Mouse (Mus musculus) forebrain, embryonic 11.5 days (tissue): Measurements from ENCODE around the gene Rchy1. TPM values are rescaled to one million over a fixed set of nuclear protein-coding genes. Genes with fewer than 3 reads are reported as not detected.

Experiments
- ATAC-seq: fragments of 200-750 bp; cut with Nextera tagmentation; replicated peaks from 2 replicates; pipeline ENCODE4 v1.8.0; 2017; ENCODE audit warnings: moderate TSS enrichment; ENCODE audit not compliant: low FRiP score
- DNase-seq: peaks from one replicate; pipeline ENCODE4 v3.0.0-alpha.2; 2017; ENCODE audit warnings: low spot score
- H3K27ac ChIP-seq: fragments of 300-500 bp; sonication (generic); 2 replicates; pipeline ENCODE4 v1.5.1; 2014; ENCODE audit warnings: low read depth, low read length
- H3K27me3 ChIP-seq: fragments of 300-500 bp; sonication (generic); 2 replicates; pipeline ENCODE4 v1.6.1; 2014; ENCODE audit warnings: mild to moderate bottlenecking, low read length, mixed read lengths; ENCODE audit not compliant: control insufficient read depth, insufficient read depth
- H3K36me3 ChIP-seq: fragments of 300-500 bp; sonication (generic); 2 replicates; pipeline ENCODE4 v1.6.1; 2014; ENCODE audit warnings: mild to moderate bottlenecking, low read length, moderate library complexity, mixed read lengths; ENCODE audit not compliant: control insufficient read depth, insufficient read depth
- H3K4me1 ChIP-seq: fragments of 300-500 bp; sonication (generic); replicated peaks from 2 replicates; pipeline ENCODE4 v1.6.1; 2014; ENCODE audit warnings: low read length, mixed read lengths; ENCODE audit not compliant: control insufficient read depth, insufficient read depth
- H3K4me2 ChIP-seq: fragments of 300-500 bp; sonication (generic); 2 replicates; pipeline ENCODE4 v1.6.1; 2014; ENCODE audit warnings: low read depth, mild to moderate bottlenecking, low read length, moderate library complexity, mixed read lengths; ENCODE audit not compliant: severe bottlenecking
- H3K4me3 ChIP-seq: fragments of 300-500 bp; sonication (generic); 2 replicates; pipeline ENCODE4 v1.5.1; 2014; ENCODE audit warnings: low read depth, low read length
- H3K9ac ChIP-seq: fragments of 300-500 bp; sonication (generic); 2 replicates; pipeline ENCODE4 v1.6.1; 2014; ENCODE audit warnings: low read length
- H3K9me3 ChIP-seq: fragments of 300-500 bp; sonication (generic); 2 replicates; pipeline ENCODE4 v1.6.1; 2016; ENCODE audit warnings: low read length, mixed read lengths; ENCODE audit not compliant: control insufficient read depth
- WGBS: fragments of 180-500 bp; shearing (Covaris S2); extraction: QIAGEN DNeasy Blood & Tissue Kit; methylation state at CpG from one replicate; pipeline ENCODE4 v1.1.7; 2014; 5-methylcytosine and 5-hydroxymethylcytosine counted together
- polyA plus RNA-seq: library from polyadenylated mRNA; unstranded; fragments of >200 nt; fragmentation: Nextera tagmentation; extraction: Ambion mirVana; gene quantifications from 2 replicates; pipeline ENCODE4 v1.2.1, GENCODE M21; 2014

Rchy1 gene
- polyA plus RNA-seq, 1 experiment from 2014 or later, result 45.8 TPM

DNA sequence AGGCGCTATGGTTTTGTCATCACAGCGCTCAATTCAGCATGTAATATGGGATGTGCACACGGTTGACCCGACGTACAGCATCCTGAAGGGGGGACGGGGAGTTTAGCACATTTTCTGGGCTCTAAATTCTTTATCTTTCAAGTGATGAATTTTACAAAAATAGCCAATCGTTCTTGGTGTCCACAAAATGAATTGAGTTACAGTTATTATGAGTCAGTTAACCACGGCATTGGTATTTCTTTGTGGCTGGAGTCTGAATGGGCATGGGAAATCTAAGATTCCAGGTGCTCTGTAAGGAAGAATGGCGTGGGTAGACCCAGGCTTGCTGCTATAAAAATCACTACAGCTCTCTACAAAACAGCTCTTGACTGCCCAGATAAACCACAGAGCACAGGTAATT lies 26.4 kb upstream of the Rchy1 start:
- no peaks in the 10 kb centered on the region for H3K4me1 ChIP-seq
- H3K4me2 ChIP-seq, result no peak overlapping the region
- no peak overlapping the region for H3K4me3 ChIP-seq
- no peak overlapping the region for H3K9ac ChIP-seq
- no peaks in the 10 kb centered on the region for H3K27me3 ChIP-seq
- H3K9me3 ChIP-seq, result no peaks in the 10 kb centered on the region
- DNase-seq (no peak), ATAC-seq (no peak)
- WGBS, result 83% methylated on average over 9 of the region's 9 CpGs
- no peak overlapping the region for H3K27ac ChIP-seq
- no peaks in the 10 kb centered on the region for H3K36me3 ChIP-seq

DNA sequence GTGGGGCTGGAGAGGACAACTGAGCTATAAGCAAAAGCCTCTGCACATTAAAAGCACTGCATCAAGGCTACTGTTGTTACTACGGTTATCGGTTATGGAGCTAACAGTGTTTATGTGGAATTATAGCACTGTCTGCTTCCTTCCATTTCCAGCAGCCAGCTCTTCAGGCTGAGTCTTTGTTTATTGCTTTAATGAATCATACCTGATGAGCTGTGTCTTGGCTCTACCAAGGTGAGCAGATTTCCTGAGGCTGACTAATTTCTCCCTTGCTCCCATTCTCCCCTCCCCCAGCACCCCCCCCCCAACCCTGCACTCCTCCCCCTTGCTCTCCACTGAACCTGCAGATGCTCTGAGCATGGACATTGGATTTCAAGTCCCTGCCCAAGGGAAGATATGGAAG lies 24.9 kb upstream of the Rchy1 start:
- Histone ChIP-seq H3K4me2 (no peak overlapping the region), H3K9me3 (no peaks in the 10 kb centered on the region), H3K4me3 (no peak overlapping the region), H3K36me3 (no peaks in the 10 kb centered on the region), H3K27ac (no peak overlapping the region), H3K9ac (no peak overlapping the region), H3K27me3 (no peaks in the 10 kb centered on the region), H3K4me1 (no peaks in the 10 kb centered on the region)
- ATAC-seq (no peak), DNase-seq (no peak)
- WGBS, result 96% methylated on average over 2 of the region's 2 CpGs

DNA sequence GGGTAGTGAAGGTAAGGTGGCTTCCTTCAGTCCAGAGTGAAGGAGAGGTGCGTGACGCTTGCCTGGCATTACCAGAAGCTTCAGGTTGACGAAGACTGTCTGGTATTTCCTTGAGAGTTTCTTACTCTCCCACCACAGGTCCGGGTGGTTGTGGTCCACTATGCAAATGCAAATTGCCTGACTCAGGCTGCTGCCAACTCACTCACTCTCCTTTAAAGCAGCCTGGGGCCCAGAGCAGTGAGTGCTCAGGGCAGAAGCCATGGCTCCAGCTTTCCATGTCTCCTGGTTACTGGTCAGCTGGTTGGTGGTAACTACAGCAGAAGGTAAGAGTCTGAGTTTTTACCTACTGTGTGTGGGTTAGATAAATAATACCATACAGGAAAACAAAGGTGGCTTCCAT lies 24.4 kb upstream of the Rchy1 start, which contains the start of gene Odaph:
Gene Odaph (plus strand): TSS at position 240 of the 400 bp plus-strand sequence.
- DNase-seq (no peak), ATAC-seq (no peak)
- Histone ChIP-seq H3K27ac (no peak within 1 kb of the TSS), H3K36me3 (no peaks in the 10 kb centered on the region), H3K9me3 (no peaks in the 10 kb centered on the region), H3K4me2 (no peak within 1 kb of the TSS), H3K4me1 (no peaks in the 10 kb centered on the region), H3K27me3 (no peaks in the 10 kb centered on the region), H3K4me3 (no peak within 1 kb of the TSS), H3K9ac (no peak within 1 kb of the TSS)
- WGBS, result 63% methylated on average over 4 of the region's 4 CpGs

DNA sequence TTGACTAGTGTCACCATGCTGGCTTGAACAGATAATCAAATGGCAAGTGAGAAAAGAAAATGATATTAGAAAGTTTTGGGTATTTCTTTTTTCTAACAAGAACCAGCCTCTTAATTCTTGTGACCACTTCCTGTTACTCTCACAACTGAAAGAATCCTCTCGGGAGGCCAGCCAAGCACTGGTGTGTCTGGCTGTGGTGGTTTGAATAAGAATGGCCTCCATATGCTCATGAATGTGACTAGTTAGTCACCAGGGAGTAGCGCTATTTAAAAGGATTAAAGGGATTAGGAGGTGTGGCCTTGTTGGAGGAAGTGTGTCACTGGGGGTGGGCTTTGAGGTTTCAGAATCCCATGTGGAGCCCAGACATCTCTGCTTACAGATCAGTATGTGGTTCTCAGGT lies 22.9 kb upstream of the Rchy1 start:
- no peaks in the 10 kb centered on the region for H3K4me1 ChIP-seq
- WGBS, result 31% methylated on average over 2 of the region's 2 CpGs

DNA sequence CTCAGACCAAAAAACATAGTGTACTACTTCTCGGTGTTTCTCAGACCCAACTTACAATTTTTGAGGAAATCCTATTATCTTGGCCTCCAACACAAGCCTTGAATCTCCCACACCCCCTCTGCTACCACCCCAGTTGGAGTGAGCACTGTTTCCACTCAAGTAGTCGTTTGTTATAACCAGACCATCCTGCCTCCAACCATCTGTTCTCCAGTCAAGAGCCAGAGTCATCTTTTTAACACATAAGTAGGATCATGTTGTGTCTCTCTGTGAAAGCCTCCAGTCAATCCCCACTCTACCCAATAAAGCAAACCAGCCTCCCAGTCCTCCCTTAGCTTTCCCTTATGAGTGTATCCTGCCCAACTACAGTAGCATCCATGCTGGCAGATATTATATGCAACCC lies 20.6 kb upstream of the Rchy1 start:
- 76% methylated on average over 2 of the region's 2 CpGs for WGBS

More for the DNA sequence above, 22.9 kb upstream of the Rchy1 start:
- H3K9me3 ChIP-seq, result no peaks in the 10 kb centered on the region
- H3K27me3 ChIP-seq, result no peaks in the 10 kb centered on the region
- no peak overlapping the region for H3K4me3 ChIP-seq
- no peak overlapping the region for H3K4me2 ChIP-seq
- H3K27ac ChIP-seq, result no peak overlapping the region
- DNase-seq, result no peak
- no peak overlapping the region for H3K9ac ChIP-seq
- no peak for ATAC-seq
- no peaks in the 10 kb centered on the region for H3K36me3 ChIP-seq

DNA sequence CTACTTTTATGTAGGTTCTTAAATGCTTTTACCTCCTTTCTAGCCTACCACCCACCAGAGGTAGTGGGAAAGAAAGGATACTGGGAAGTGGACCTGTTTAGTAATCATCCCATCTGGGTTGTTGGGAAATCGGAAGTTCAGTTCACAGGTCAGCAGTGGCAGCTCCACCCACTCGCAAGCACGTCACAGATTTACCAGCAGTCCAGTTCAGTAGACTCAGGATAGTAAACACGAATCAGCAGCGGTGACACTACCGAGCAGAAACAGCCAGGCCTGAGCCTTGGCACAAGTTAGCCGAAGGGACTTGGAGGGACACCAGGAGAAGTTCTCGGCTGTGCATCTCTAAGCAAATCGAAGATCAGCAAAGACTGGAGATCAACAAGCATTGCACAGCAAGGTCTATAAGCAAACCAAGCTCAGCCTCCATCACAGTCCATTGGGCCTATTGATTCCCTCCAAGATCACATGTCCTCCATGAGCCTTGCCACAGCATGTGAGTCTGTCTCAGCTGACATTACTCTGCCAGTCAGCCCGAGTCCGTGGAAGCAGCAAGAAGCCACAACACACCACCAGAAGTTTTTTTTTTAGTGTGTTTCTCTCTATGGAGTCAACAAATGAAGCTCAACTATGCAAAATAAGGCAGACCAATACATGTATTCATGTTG lies 18.4 kb upstream of the Rchy1 start:
- H3K27me3 ChIP-seq, result no peaks in the 10 kb centered on the region
- H3K4me1 ChIP-seq, result no peaks in the 10 kb centered on the region
- H3K4me3 ChIP-seq, result no peak overlapping the region
- H3K9me3 ChIP-seq, result no peaks in the 10 kb centered on the region
- 94% methylated on average over 11 of the region's 11 CpGs for WGBS
- ATAC-seq (no peak), DNase-seq (no peak)
- no peak overlapping the region for H3K27ac ChIP-seq
- H3K36me3 ChIP-seq, result no peaks in the 10 kb centered on the region
- no peak overlapping the region for H3K4me2 ChIP-seq
- no peak overlapping the region for H3K9ac ChIP-seq

More for the DNA sequence above, 20.6 kb upstream of the Rchy1 start:
- Histone ChIP-seq H3K36me3 (no peaks in the 10 kb centered on the region), H3K4me1 (no peaks in the 10 kb centered on the region), H3K4me2 (no peak overlapping the region), H3K27me3 (no peaks in the 10 kb centered on the region), H3K9ac (no peak overlapping the region), H3K27ac (no peak overlapping the region), H3K4me3 (no peak overlapping the region), H3K9me3 (no peaks in the 10 kb centered on the region)
- ATAC-seq (no peak), DNase-seq (no peak)

DNA sequence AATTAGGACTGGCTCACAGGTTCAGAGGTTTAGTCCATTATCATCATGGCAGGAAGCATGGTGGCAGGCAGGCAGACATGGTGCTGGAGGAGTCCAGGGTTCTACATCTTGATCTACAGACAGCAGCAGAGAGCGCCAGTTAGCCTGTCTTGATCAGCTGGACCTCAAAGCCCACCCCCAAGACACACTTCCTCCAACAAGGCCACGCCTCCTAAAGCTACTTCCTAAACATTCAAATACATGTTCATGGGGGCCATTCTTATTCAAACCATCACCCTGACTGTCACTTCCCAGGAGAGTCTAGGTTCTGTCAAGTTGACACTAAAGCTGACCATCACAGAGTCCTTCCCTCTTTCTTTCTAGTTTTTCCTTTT lies 14.5 kb upstream of the Rchy1 start:
- WGBS, result 76% methylated on average over 2 of the region's 2 CpGs
- no peaks in the 10 kb centered on the region for H3K27me3 ChIP-seq
- no peak overlapping the region for H3K27ac ChIP-seq
- no peak overlapping the region for H3K4me3 ChIP-seq
- H3K9ac ChIP-seq, result no peak overlapping the region
- no peaks in the 10 kb centered on the region for H3K36me3 ChIP-seq
- no peak overlapping the region for H3K4me2 ChIP-seq
- DNase-seq, result no peak
- no peaks in the 10 kb centered on the region for H3K9me3 ChIP-seq
- ATAC-seq, result no peak
- H3K4me1 ChIP-seq, result no peaks in the 10 kb centered on the region

DNA sequence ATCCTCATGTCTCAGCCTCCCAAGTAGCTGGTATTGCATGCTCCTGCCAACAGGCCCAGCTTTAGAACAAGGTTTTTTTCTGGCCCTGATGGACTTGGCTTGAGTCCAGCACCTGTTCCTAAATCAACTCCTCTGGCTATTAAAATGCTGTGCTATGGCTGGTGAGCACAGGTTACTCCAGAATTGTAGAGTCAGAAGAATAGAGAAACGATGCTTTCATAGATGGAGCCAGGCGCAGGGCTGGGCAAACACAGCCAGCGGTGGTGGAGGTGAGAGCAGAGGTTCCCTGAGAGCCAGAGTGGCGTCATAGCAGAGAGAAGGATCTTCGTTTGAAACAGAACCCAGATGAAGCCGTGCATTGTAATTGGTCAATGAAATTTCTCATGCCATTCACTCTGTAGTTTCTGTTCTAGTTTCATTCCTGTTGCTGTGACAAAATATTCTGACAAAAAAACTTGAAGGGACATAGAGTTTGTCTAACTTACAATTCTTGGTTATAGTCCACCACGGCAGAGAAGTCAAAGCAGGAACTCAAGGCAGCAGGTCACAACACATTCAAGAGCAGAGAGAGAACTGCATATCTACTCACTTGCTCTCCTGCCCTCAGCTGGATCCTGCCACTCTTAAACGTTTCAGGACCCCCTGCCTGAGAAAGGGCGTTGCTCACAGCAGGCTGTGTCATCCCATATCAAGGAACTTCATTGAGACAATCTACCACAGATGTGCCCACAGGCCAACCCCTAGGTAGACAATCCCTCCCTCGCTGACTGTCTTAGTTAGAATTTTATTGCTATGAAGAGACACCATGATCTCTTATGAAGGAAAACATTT lies 13.9 kb upstream of the Rchy1 start:
- no peak overlapping the region for H3K9ac ChIP-seq
- no peaks in the 10 kb centered on the region for H3K36me3 ChIP-seq
- 75% methylated on average over 10 of the region's 10 CpGs for WGBS
- H3K4me2 ChIP-seq, result no peak overlapping the region
- H3K27me3 ChIP-seq, result no peaks in the 10 kb centered on the region
- H3K27ac ChIP-seq, result no peak overlapping the region
- no peak for DNase-seq
- no peak overlapping the region for H3K4me3 ChIP-seq
- no peak for ATAC-seq
- no peaks in the 10 kb centered on the region for H3K9me3 ChIP-seq
- H3K4me1 ChIP-seq, result no peaks in the 10 kb centered on the region

DNA sequence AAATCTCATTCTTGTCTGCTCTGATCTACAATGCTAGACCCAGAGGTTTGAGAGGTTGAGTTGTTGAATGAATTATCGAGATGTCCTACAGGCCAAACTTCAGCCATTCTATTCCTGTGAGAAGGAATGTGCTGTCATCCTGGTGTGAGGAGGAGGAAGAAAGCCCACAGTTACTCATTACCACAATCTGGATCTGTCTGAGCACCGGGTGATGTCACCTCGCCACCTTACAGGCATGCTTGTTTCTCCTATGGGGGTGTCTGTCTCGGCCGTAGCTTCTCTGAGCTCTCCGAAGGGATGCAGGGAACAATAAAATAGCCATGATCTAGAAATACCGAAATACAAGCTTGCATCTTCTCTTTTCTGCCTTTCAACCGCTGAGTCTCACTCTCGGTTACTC lies 12.9 kb upstream of the Rchy1 start:
- H3K4me1 ChIP-seq, result no peaks in the 10 kb centered on the region
- no peaks in the 10 kb centered on the region for H3K27me3 ChIP-seq
- H3K9me3 ChIP-seq, result no peaks in the 10 kb centered on the region
- H3K27ac ChIP-seq, result no peak overlapping the region
- H3K4me3 ChIP-seq, result no peak overlapping the region
- 94% methylated on average over 9 of the region's 9 CpGs for WGBS
- no peaks in the 10 kb centered on the region for H3K36me3 ChIP-seq
- no peak overlapping the region for H3K4me2 ChIP-seq
- no peak for DNase-seq
- H3K9ac ChIP-seq, result no peak overlapping the region
- ATAC-seq, result no peak
